ENCODE assay signal across 9 mouse cellular contexts in the genomic region with DNA sequence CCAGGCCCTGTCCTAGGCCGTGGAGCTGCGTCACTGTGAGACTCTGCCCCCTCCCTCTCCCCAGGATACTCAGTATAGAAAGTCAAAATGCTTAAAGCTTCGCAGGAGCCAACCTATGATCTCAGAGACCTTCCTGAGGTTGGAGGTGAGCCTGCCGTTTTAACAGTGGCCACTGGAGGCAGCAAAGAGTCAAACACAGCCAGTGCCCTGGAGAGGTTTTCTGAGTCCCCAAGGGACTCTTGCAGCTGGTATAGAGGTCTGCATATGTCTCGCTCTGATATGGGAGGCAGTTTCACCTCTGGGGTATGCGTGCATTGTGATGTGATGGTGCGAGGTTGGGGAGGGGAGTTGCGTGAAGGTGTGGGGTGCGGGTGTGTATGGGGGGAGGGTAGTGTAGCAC. TPM values are rescaled to one million over a fixed set of nuclear protein-coding genes. Genes with fewer than 3 reads are reported as not detected.
DNase-seq lines count a peak whose midpoint lies in the region; ATAC-seq and TF ChIP-seq lines count a peak whose summit lies in the region.
"Had no signal": no experiment of that assay in that cellular context is flagged by ENCODE, and none has a peak within 500 bp of the region (broad histone marks: within the 10 kb centered on the region; RNA-seq: fewer than 3 reads in every experiment).

No protein-coding gene starts in this region.

- H3K36me3 ChIP-seq in forebrain, embryonic 12.5 days (replicated peaks), result no peaks in the 10 kb centered on the region
- no peaks in the 10 kb centered on the region for H3K36me3 ChIP-seq in lung, postnatal 0 days (ENCODE audit: insufficient read depth, low read length)
- H3K36me3 ChIP-seq: limb, embryonic 15.5 days had no signal

- H3K9me3 ChIP-seq in forebrain, embryonic 12.5 days, result no peaks in the 10 kb centered on the region
- no peaks in the 10 kb centered on the region for H3K9me3 ChIP-seq in lung, postnatal 0 days (ENCODE audit: low read length)
- H3K9me3 ChIP-seq: limb, embryonic 15.5 days had no signal

- H3K4me3 ChIP-seq in forebrain, embryonic 12.5 days (replicated peaks), result no peak overlapping the region
- H3K4me3 ChIP-seq in lung, postnatal 0 days (ENCODE audit: low read depth, low read length), result no peak overlapping the region
- H3K4me3 ChIP-seq: limb, embryonic 15.5 days had no signal

- no peaks in the 10 kb centered on the region for H3K27me3 ChIP-seq in forebrain, embryonic 12.5 days
- H3K27me3 ChIP-seq in lung, postnatal 0 days (replicated peaks; ENCODE audit: insufficient read depth, low read length), result no peaks in the 10 kb centered on the region
- H3K27me3 ChIP-seq: limb, embryonic 15.5 days had no signal

- H3K9ac ChIP-seq in forebrain, embryonic 12.5 days, result no peak overlapping the region
- H3K9ac ChIP-seq in lung, postnatal 0 days (replicated peaks; ENCODE audit: low read depth), result no peak overlapping the region
- H3K9ac ChIP-seq: limb, embryonic 15.5 days had no signal

- WGBS in forebrain, embryonic 12.5 days, result 22% methylated on average over 9 of the region's 9 CpGs
- 19% methylated on average over 9 of the region's 9 CpGs for WGBS in lung, postnatal 0 days

- no peak for TF ChIP-seq EP300 in lung, postnatal 0 days (IDR thresholded peaks at IDR 0.05)

- no peak for ATAC-seq in CD4-positive, CD25-positive, alpha-beta regulatory T cell, adult 4 months
- ATAC-seq in forebrain, embryonic 12.5 days (ENCODE audit: low FRiP score), result peak; percentile 25; the same call in 1 of the 2 replicates
- peak; percentile 57 for ATAC-seq in lung, postnatal 0 days

- peak; percentile 48 for DNase-seq in CD4-positive, CD25-positive, alpha-beta regulatory T cell, adult 2 months (ENCODE audit: low read depth, low spot score)
- DNase-seq in urinary bladder, postnatal 36 days (ENCODE audit: low spot score in 2 of 2), result peak; percentile 30 to 36
- DNase-seq in urinary bladder, postnatal 10 days (ENCODE audit: low spot score), result no peak
- peak; percentile 77 for DNase-seq in kidney, adult 9 months
- peak; percentile 73 for DNase-seq in lung, postnatal 0 days (ENCODE audit: low spot score)
- peak; percentile 83 for DNase-seq in retina, postnatal 1 day

- peaks cover 25% of the 10 kb centered on the region for H3K4me1 ChIP-seq in forebrain, embryonic 12.5 days
- H3K4me1 ChIP-seq in lung, postnatal 0 days (ENCODE audit: insufficient read depth, low read depth, low read length), result no peaks in the 10 kb centered on the region

- H3K4me2 ChIP-seq in forebrain, embryonic 12.5 days, result no peak overlapping the region
- no peak overlapping the region for H3K4me2 ChIP-seq in lung, postnatal 0 days (replicated peaks; ENCODE audit: low read depth, low read length)
- H3K4me2 ChIP-seq: limb, embryonic 15.5 days had no signal

- no peak overlapping the region for H3K27ac ChIP-seq in forebrain, embryonic 12.5 days
- no peak overlapping the region for H3K27ac ChIP-seq in lung, postnatal 0 days (ENCODE audit: low read length)
- H3K27ac ChIP-seq: limb, embryonic 15.5 days had no signal

- TF ChIP-seq CTCF in lung, postnatal 0 days (IDR thresholded peaks at IDR 0.05), result peak; percentile 85

RNA-seq across cellular contexts. Expression of a gene that starts 10.2 kb away (rescaled TPM):
- not detected for polyA plus RNA-seq in CD4-positive, CD25-positive, alpha-beta regulatory T cell, adult 4 months (2017; shearing (Covaris generic))
- 22.2 and 25.6 TPM in 2 replicates for polyA plus RNA-seq in forebrain, embryonic 12.5 days (2016; fragmentation: Nextera tagmentation; extraction: Ambion mirVana)
- 6.0 and 8.6 TPM in 2 replicates for polyA plus RNA-seq in lung, postnatal 0 days (2015; fragmentation: Nextera tagmentation; extraction: Ambion mirVana)
